Mouse (Mus musculus) heart, adult 2 months (tissue): ENCODE results near the gene Gm49384.

ENCODE experiments used
- CTCF ChIP-seq: fragments of 200-600 bp; IDR thresholded peaks from 2 replicates; pipeline ENCODE4 v1.8.1; 2022; ENCODE audit warnings: antibody characterized with exemption, mild to moderate bottlenecking, moderate library complexity
- POLR2A ChIP-seq: fragments of 200-500 bp; IDR thresholded peaks from 2 replicates; pipeline ENCODE4 v1.6.1; 2011; ENCODE audit warnings: mild to moderate bottlenecking, low read depth, low read length, control low read depth; ENCODE audit not compliant: insufficient read depth

- TF ChIP-seq CTCF (no peak), POLR2A (no peak)
Measured at GRCm38 (mm10) chr12:69241405-69241770, 37.3 kb upstream of the Gm49384 start.
